Mouse (Mus musculus) stomach, embryonic 16.5 days (tissue): ENCODE results near the gene Kctd17. TPM values are rescaled to one million over a fixed set of nuclear protein-coding genes. Genes with fewer than 3 reads are reported as not detected.
A peak's percentile ranks its signal among the peaks of the same experiment; 100 is the strongest.

Experiments used
- ATAC-seq: fragments of 200-750 bp; cut with Nextera tagmentation; 2 replicates; pipeline ENCODE4 v1.8.0; 2017; ENCODE audit warnings: moderate number of reproducible peaks, moderate TSS enrichment; ENCODE audit not compliant: insufficient read depth, low FRiP score
- H3K27ac ChIP-seq: fragments of 300-500 bp; sonication (generic); 2 replicates; pipeline ENCODE4 v1.5.1; 2014; ENCODE audit warnings: low read length
- H3K27me3 ChIP-seq: fragments of 300-500 bp; sonication (generic); 2 replicates; pipeline ENCODE4 v1.6.1; 2014; ENCODE audit warnings: low read length, control low read depth, mixed read lengths; ENCODE audit not compliant: control insufficient read depth, insufficient read depth
- H3K36me3 ChIP-seq: fragments of 300-500 bp; sonication (generic); 2 replicates; pipeline ENCODE4 v1.6.1; 2014; ENCODE audit warnings: low read length; ENCODE audit not compliant: control insufficient read depth, insufficient read depth
- H3K4me1 ChIP-seq: fragments of 300-500 bp; sonication (generic); 2 replicates; pipeline ENCODE4 v1.6.1; 2014; ENCODE audit warnings: low read length, control low read depth, mixed read lengths; ENCODE audit not compliant: control insufficient read depth, insufficient read depth
- H3K4me2 ChIP-seq: fragments of 300-500 bp; sonication (generic); 2 replicates; pipeline ENCODE4 v1.6.1; 2014; ENCODE audit warnings: low read depth, low read length, mixed read lengths
- H3K4me3 ChIP-seq: fragments of 300-500 bp; sonication (generic); replicated peaks from 2 replicates; pipeline ENCODE4 v1.5.1; 2014; ENCODE audit warnings: mild to moderate bottlenecking, low read length
- H3K9ac ChIP-seq: fragments of 300-500 bp; sonication (generic); 2 replicates; pipeline ENCODE4 v1.6.1; 2014; ENCODE audit warnings: low read length
- H3K9me3 ChIP-seq: fragments of 300-500 bp; sonication (generic); replicated peaks from 2 replicates; pipeline ENCODE4 v1.6.1; 2016; ENCODE audit warnings: low read length, control low read depth; ENCODE audit not compliant: control insufficient read depth
- WGBS: fragments of 180-500 bp; shearing (Covaris S2); extraction: QIAGEN DNeasy Blood & Tissue Kit; methylation state at CpG from one replicate; pipeline ENCODE4 v1.1.7; 2014; 5-methylcytosine and 5-hydroxymethylcytosine counted together
- polyA plus RNA-seq: library from polyadenylated mRNA; unstranded; fragments of >200 nt; fragmentation: Nextera tagmentation; extraction: Ambion mirVana; gene quantifications from 2 replicates; pipeline ENCODE4 v1.2.1, GENCODE M21; 2015

Kctd17 gene
- polyA plus RNA-seq, 1 experiment from 2014 or later, result 32.0 TPM

DNA sequence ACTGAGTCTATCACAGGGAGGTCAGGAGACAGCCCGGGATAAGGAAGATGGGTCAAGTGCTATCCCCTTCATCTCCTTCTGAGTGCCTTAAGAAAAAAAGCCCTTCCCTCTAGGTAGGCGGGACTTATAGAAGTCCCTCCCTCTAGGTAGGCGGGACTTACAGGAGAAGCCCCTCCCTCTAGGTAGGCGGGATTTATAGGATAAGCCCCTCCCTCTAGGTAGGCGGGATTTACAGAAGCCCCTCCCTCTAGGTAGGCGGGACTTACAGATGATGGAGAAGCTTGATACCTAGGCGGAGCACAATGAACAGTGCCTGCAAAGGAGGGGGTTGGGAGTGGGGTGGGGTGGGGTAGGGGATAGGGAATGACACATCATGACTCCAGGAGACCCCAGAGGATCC, 51.7 kb downstream of the Kctd17 start:
- ATAC-seq, result no peak
- no peaks in the 10 kb centered on the region for H3K36me3 ChIP-seq
- no peak overlapping the region for H3K27ac ChIP-seq
- no peaks in the 10 kb centered on the region for H3K27me3 ChIP-seq
- H3K4me3 ChIP-seq, result no peak overlapping the region
- 69% methylated on average over 7 of the region's 7 CpGs for WGBS
- H3K9me3 ChIP-seq, result no peaks in the 10 kb centered on the region
- no peak overlapping the region for H3K9ac ChIP-seq
- H3K4me2 ChIP-seq, result no peak overlapping the region
- no peaks in the 10 kb centered on the region for H3K4me1 ChIP-seq

DNA sequence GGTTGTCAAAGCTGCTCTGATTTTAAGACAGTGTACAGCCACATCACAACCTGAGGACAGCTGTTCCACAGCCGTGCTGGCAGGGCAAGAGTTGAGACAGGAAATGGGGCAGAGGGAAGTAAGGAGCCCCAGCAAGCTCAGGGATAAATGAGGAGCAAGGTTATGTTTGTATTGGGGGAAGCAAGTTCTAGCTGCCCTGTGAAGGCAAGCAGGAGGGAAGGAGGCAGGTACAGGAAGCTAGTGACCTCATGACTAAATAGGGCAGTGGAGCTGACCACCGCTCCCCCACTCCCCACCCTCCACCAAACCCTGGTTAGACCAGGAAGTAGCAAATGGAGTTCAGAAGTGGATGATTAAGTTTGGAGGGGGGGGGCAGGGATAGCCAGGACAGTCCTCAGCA, 52.6 kb downstream of the Kctd17 start:
- 41% methylated on average over 2 of the region's 2 CpGs for WGBS
- Histone ChIP-seq H3K9ac (no peak overlapping the region), H3K27me3 (no peaks in the 10 kb centered on the region), H3K27ac (no peak overlapping the region), H3K4me3 (no peak overlapping the region), H3K4me2 (no peak overlapping the region), H3K4me1 (no peaks in the 10 kb centered on the region), H3K36me3 (no peaks in the 10 kb centered on the region), H3K9me3 (no peaks in the 10 kb centered on the region)
- peak; percentile 53; the same call in 1 of the 2 replicates for ATAC-seq

DNA sequence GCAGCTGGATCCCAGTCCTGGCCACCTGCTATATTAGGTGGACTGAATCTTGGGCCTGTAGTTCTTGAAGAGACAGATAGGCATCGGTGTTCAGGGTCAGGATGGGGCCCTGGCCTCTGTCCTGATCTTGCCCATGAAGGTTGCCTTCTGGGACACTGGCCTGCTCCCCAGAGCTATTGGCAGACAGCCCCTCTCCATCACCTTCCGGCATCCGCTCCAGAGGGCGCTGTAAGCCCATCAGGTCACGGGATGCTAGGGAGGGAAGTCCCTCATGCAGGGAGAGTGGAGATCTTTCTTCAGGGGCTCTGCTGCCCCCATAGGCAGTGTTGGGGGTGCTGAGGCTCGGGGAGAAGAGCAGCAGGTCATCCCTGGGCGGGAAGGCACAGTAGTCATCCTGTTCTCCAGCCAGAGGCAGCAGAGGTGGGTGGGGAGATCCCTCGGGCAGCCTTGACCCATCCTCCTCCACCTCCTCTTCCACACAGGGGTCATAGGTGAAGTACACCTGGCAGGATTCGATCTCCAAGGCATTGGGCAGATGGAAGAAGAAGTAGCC, 53.2 kb downstream of the Kctd17 start:
- 55% methylated on average over 9 of the region's 9 CpGs for WGBS
- H3K27me3 ChIP-seq, result no peaks in the 10 kb centered on the region
- no peaks in the 10 kb centered on the region for H3K36me3 ChIP-seq
- no peak overlapping the region for H3K27ac ChIP-seq
- no peak overlapping the region for H3K4me2 ChIP-seq
- H3K4me3 ChIP-seq, result no peak overlapping the region
- no peak overlapping the region for H3K9ac ChIP-seq
- no peaks in the 10 kb centered on the region for H3K4me1 ChIP-seq
- ATAC-seq, result no peak
- H3K9me3 ChIP-seq, result no peaks in the 10 kb centered on the region

DNA sequence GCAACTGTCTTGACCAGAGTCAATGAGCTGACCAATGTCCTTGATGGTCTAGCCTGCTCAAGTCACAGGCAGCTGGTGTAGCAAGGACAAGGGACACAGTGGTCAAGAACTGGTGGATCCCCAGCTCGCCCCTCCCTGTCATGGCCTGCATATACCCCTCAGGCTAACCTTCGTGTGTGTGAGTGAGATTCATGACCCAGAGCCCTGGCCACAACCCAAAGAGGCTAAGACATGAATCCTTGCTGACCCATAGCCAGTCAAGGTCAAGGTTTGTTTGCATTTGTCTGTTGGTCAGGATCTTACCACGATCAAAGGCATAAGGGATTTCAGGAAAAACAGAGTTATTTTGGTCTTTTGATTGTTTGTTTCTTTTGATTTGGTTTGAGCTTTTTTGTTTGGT, 54.2 kb downstream of the Kctd17 start:
- Histone ChIP-seq H3K4me3 (no peak overlapping the region), H3K9ac (no peak overlapping the region), H3K4me1 (no peaks in the 10 kb centered on the region), H3K9me3 (no peaks in the 10 kb centered on the region), H3K4me2 (no peak overlapping the region), H3K36me3 (no peaks in the 10 kb centered on the region), H3K27me3 (no peaks in the 10 kb centered on the region), H3K27ac (no peak overlapping the region)
- WGBS, result 58% methylated on average over 3 of the region's 3 CpGs
- ATAC-seq, result no peak

DNA sequence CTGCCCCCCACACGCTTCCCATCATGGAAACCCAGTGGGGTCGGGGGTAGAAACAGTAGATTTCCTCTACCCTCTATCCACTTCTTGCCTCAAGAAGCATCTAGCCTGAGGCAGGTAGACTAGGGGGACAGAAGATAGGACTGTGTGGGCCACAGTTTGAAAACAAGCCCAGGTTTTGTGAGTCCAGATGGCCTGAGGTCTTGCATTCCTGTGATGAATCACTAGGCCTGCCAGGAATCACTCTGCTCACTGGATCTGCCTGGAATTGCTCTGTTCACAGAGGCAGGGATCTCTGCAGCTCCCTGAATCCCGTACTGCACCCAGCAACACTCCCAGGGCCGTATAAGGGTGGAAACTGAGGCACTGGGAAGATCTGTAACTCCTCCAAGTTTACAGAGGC, 54.9 kb downstream of the Kctd17 start:
- Histone ChIP-seq H3K4me3 (no peak overlapping the region), H3K27me3 (no peaks in the 10 kb centered on the region), H3K9ac (no peak overlapping the region), H3K27ac (no peak overlapping the region), H3K36me3 (no peaks in the 10 kb centered on the region), H3K9me3 (no peaks in the 10 kb centered on the region), H3K4me2 (no peak overlapping the region), H3K4me1 (no peaks in the 10 kb centered on the region)
- 70% methylated on average over 4 of the region's 4 CpGs for WGBS
- ATAC-seq, result no peak

DNA sequence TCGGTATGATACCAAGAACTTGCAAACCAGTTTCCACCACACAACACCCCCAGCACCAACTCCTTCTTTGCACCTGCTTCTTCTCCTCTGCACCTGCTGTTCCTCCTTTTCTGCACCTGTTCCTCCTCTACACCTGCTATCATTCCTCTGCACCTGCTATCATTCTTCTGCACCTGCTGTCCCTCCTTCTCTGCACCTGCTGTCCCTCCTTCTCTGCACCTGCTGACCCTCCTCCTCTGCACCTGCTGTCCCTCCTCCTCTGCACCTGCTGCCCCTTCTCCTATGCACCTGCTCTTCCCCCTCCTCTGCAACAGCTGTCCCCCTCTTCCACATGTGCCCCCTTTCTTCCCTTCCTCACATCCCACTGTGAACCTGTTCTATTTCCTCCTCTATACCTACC, 58.2 kb downstream of the Kctd17 start:
- no peak for ATAC-seq
- Histone ChIP-seq H3K4me2 (no peak overlapping the region), H3K4me3 (no peak overlapping the region), H3K36me3 (no peaks in the 10 kb centered on the region), H3K4me1 (no peaks in the 10 kb centered on the region), H3K9me3 (no peaks in the 10 kb centered on the region), H3K9ac (no peak overlapping the region), H3K27ac (no peak overlapping the region), H3K27me3 (no peaks in the 10 kb centered on the region)
- WGBS, result 88% methylated on average over 1 of the region's 1 CpGs

DNA sequence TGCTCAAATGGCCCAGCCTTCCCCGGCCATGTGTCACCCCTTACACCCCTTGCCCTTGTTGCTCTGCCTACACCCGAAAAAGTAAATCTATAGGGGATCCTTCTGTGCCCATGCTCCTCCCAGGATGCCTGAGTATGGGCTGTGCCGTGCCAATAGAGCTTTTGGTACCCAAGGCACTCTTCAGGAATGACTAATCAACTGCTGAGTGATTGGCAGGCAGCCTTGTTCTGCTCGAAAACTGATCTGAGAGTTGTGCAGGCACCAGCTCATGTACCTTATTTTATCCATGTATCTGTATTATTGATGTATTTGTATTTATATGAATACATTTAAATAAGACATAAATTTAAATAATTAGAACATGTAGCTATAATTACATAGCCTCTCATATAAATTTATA, 58.7 kb downstream of the Kctd17 start:
- H3K4me2 ChIP-seq, result no peak overlapping the region
- no peaks in the 10 kb centered on the region for H3K9me3 ChIP-seq
- no peaks in the 10 kb centered on the region for H3K36me3 ChIP-seq
- no peak overlapping the region for H3K4me3 ChIP-seq
- H3K9ac ChIP-seq, result no peak overlapping the region
- H3K27ac ChIP-seq, result no peak overlapping the region
- no peak for ATAC-seq
- H3K4me1 ChIP-seq, result no peaks in the 10 kb centered on the region
- H3K27me3 ChIP-seq, result no peaks in the 10 kb centered on the region
- 63% methylated on average over 4 of the region's 4 CpGs for WGBS

Other genes with a start within 250 kb of the Kctd17 start
- 0.25 and 0.28 TPM in 2 replicates for gene Pvalb, start 222.2 kb upstream of the Kctd17 start, polyA plus RNA-seq
- gene Ncf4, start 183.8 kb upstream of the Kctd17 start, polyA plus RNA-seq, result 7.5 and 11.9 TPM in 2 replicates
- 0.42 and 0.90 TPM in 2 replicates for gene Csf2rb2, start 122.8 kb upstream of the Kctd17 start, polyA plus RNA-seq
- gene Csf2rb, start 102.8 kb upstream of the Kctd17 start, polyA plus RNA-seq, result 2.4 and 3.4 TPM in 2 replicates
- not detected in 2 replicates for gene Tex33, start 32.7 kb upstream of the Kctd17 start, polyA plus RNA-seq
- gene Tst, start 22.7 kb upstream of the Kctd17 start, polyA plus RNA-seq, result 123 and 146 TPM in 2 replicates
- 6.8 TPM in 2 replicates for gene Mpst, start 22.1 kb upstream of the Kctd17 start, polyA plus RNA-seq
- gene Tmprss6, start 40.1 kb downstream of the Kctd17 start, polyA plus RNA-seq, result 1.8 TPM in 2 replicates
- 0.75 and 0.92 TPM in 2 replicates for gene Il2rb, start 66.7 kb downstream of the Kctd17 start, polyA plus RNA-seq
- 31.3 and 35.6 TPM in 2 replicates for gene C1qtnf6, start 102.9 kb downstream of the Kctd17 start, polyA plus RNA-seq
- gene Sstr3, start 116.1 kb downstream of the Kctd17 start, polyA plus RNA-seq, result 0.12 and 0.39 TPM in 2 replicates
- 21.1 and 26.2 TPM in 2 replicates for gene Rac2, start 144.2 kb downstream of the Kctd17 start, polyA plus RNA-seq
- gene Cyth4, start 168.5 kb downstream of the Kctd17 start, polyA plus RNA-seq, result 10.0 and 12.9 TPM in 2 replicates